Mouse (Mus musculus): Measurements from ENCODE around the gene Dab1. TPM values are rescaled to one million over a fixed set of nuclear protein-coding genes. Genes with fewer than 3 reads are reported as not detected.

The Dab1 gene
- total RNA-seq, 2 experiments from 2014 or later, result not detected

DNA sequence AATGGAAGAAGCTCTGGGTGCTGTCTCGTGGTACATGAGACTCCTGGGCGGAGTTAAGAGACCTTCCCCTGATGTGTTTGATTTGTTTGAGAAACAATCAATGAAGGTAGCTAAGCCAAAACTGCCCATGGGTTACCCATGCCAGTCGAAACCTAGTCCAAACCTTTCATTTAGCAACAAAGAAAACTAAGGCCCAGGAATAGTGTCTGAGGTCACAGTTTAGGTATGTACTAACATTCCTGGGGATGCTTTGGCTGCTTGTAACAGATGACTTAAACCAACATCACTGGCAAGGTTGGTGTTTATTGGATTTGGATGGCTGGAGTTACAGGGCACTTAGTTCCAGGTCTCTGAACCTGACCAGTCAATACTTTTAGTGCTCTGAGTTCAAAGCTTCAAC lies 610.1 kb downstream of the Dab1 start:
- no peak for DNase-seq (ENCODE audit: low spot score)

DNA sequence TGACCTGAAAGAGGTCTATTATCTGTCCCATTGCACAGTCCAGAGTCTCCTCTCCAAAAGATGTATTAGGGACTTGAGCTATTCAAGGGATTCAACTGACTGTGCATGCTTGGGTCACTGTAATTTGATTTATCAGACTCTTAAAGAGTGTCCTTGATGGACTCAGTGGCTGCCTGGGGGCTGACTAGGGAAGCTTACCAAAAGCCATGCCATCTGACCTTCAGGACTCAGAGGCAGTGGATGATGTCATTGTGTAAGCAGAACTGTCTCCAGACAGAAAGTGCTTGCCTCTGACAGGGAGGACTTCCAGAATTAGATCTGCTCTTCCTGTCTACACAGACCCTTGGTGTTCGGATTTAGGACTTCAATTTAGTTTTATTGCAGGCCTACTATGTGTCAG lies 627.3 kb downstream of the Dab1 start:
- DNase-seq (ENCODE audit: low spot score), result no peak

DNA sequence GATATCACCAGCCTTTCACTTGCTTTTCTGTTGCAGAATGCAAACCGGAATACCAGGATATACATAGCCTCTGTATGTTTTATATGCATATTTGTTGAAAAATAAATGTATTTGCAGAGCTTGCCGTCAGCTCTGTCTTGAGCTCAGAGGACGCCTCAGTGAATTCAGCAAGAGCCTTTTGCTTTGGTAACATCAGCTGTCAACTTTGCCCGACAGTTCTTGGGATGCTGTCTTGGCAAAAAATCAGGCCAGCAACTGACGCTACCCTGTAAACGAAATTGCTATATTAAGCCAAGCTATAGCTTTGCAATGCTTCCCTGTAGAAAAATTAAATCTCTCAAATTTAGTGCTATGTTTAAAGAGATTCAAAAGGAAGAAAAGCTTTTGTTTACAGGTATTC lies 630.3 kb downstream of the Dab1 start:
- DNase-seq (ENCODE audit: low spot score), result no peak

DNA sequence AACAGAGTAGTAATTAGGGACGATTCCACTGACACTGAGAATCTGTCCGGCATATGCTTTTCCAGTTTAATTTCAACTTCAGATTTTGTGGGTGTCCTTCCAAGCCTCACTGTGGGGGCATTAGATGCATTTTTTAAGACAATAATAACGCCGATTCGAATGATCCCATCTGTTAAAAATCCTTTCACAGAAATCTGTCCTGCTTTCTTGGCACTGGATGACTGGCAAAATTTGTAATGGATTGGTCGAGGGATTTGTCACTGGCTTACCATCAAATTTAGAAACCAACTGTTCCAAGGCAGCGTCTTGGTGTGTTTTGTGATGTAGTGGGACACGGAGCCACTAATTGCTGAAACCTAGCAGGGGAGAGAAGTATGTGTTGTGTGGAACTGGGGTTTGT lies 638.6 kb downstream of the Dab1 start:
- DNase-seq (ENCODE audit: low spot score), result no peak

DNA sequence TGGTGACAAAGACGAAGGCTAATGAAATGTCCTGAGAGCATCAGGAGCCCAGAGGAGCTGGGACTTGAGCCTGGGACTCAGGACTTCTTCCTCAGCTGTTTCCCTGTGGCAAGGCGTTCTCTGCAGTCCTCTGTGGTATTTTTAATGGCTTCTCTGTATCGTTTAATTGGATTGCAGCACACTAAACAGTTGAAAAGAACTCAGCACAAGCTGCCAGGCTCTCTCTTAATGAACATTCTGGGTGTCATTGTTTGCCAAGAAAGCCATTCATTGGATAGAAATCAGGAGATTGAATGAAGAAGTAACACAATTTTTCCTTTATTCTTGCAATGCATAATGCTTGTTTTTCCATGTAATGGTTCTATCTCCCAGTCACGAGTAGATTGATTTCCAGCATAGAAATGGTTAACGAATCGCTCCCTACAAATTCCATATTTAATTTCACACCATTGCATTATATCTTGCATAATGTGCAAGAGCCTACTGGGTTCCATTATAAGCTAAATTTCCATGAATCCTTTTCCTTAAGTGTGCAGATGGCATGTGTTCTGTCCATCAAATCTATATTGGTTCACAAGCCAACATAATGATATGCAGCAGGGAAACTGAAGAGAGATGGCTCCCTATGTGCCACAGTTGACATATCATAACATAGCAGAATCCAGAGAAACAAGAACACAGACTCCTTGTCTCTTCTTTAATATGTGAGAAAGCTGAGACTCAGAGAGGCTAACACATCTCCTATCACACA lies 650.4 kb downstream of the Dab1 start:
- no peak for DNase-seq (ENCODE audit: low spot score)

DNA sequence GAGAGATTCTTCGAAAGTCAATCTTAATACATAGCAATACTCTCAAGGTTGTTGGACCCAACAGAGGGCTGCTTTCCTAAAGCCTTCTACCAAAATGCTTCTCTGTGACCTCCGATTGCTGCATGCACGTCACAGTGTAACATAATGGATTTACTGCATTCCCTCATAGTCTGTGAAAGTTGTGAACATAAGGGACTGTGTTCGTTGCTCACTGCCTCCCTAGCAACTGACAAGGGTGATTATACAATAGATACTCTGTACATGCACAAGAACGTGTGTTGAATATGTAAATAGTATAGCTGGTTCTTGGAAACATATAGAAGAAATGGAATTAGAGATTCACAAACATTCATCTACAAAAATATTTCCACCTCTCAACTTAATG lies 651.0 kb downstream of the Dab1 start:
- DNase-seq (ENCODE audit: low spot score), result no peak

DNA sequence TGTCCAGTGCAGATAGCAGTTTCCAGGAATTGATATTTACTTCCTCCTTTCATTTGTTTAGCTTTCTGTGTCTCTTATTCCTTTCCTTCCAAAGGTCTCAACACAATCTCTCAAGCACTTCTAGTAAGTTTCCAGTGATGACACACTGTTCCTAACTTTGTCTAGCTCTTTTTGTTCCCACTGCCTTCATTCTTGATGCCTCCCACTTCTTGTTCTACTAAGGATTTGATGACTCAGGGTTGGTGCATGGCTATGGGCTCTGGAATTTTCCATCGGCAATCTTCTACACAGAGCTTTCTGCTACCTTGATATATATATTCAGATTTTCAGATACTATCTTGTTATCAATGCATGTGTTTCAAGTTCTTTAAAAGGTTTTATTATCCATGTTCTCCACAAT lies 656.1 kb downstream of the Dab1 start:
- no peak for DNase-seq (ENCODE audit: low spot score)

DNA sequence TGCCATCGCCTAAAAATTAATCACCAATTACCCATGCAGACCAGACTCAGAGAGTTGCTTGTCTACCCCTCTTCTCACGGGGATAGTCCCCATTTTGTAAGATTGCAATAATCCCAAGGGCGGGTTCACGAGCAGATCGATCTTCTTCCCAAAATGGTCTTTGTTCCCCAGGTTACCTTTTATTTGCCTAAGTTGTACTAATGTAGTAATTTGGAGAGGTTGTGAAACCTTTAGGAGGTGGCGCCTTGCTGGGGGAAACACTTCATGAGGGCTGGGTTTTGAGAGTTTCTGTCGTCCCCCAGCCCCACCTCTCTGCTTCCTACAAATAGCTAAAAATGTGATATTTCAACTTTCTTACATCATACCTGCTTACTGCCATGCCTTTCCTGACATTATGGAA lies 657.8 kb downstream of the Dab1 start:
- no peak for DNase-seq (ENCODE audit: low spot score)

DNA sequence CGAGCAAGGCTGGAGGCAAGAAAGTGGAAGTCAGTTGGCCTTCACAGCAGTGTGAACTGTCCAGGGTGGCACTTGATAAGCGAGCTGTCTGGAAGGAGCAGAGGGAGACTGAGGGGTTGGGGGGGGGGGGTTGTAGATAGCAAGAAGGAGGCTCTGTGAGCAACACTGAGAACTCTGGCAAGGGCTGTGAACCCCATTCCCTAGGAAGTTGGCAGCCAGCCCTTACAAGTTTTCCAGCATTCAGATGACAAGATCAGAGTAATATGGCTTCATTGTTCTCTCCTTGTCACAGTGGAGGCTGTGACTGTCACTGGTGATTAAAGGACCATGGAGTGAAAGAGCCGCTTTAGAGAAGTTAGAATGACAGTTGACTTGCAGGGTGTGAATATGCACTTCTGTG lies 662.4 kb downstream of the Dab1 start:
- no peak for DNase-seq (ENCODE audit: low spot score)

DNA sequence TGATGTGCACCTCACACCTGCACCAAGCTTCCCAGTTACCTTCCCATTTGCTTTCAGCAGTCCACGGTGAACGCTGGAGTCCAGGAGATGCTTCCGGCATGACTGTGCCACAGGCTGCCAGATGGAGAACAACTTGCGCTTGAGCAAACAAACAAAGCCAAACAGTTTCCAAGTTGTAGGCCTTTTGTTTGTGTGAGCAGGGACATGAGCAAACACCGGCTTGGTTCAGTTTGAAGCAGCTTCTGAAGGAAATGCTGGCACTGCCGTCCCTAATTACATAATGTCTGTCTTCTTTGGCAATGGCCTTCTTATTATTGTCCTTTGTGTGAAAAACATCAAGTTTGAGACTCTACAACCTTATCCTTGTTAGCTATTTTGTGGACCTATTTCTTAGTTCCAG lies 664.7 kb downstream of the Dab1 start:
- no peak for DNase-seq (ENCODE audit: low spot score)

DNA sequence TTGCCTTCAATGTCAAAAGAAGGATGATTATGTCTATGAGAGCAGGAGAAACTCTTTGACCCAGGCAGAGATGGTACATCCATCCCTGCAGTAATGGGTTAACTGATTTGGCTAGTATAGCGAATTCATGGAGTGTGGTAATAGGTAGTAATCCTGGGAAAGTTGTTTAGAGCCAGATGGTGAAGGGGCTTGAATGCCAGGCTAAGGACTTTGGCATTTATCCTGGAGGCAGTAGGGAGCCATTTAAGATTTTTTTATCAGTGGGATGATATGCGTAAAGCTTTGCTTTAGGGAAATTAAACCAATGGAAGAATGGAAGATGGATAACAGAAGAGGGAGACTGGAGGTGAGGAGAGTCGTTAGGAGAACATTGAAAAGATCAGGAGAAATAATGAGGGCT lies 669.2 kb downstream of the Dab1 start:
- DNase-seq (ENCODE audit: low spot score), result no peak

DNA sequence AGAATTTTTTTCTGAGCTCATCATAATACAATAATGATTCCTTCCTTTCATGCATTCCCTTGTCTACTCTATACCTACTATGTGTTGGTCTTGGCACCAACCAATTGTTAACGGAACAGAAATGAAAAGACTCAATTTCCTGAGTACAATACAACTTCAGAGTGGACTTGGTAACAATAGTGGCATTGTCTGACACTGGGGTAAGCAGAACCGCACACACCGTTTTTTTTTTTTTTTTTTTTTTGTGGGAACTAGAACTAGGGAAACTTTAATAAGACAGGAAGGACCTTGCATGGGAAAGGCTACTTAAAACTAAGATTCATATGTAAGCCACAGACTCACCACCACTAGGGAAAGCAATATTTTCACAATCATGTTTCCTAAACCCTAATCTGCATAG lies 682.6 kb downstream of the Dab1 start:
- no peak for DNase-seq (ENCODE audit: low spot score)

DNA sequence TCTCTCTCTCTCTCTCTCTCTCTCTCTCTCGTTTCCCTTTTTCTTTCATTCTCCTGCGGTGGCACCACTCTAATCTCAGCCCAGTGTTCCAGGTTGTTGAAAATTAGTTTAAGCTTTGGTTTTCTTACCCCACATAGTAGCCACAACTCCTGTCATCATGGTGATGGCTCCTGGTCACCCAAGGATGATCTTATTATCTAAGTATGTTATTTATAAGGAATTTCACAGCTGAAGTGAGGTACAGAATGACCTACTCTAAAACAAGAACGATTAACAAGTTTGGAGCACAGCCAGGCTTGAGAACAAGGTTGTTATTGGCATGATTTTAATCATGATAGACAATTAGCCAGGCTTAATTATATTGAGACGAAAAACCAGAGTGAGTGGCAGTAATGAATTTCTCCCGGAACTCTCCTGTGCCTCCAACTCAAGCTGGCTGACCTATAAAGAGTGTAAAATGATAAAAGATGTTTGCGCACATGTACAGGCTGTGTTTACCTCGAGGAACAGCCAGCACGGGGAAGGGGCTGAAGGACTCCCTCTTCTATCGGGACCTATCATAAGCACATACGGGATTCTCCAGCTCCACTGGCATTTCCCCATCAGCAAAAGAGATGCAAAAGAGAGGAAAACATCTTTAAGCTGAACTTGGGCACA lies 684.0 kb downstream of the Dab1 start:
- no peak for DNase-seq (ENCODE audit: low spot score)

DNA sequence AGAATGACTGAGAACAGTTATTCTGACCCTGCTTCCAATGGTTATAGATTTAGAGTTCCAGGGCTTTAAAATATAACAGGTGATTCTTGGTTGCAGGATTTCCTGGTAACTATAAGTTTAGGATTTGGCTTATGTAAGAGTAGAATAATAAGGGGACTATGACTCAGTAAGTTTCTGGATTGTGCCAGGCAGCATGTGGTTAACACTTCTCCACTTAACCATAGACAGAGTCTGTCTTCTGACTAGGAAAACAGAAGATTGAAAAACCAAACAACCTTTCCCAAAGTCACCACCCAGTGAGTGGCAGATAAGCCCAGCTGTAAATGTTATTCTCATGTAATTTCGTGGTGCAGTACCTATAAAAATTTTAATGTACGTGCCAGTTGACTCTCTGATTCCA lies 688.6 kb downstream of the Dab1 start:
- no peak for DNase-seq (ENCODE audit: low spot score)

DNA sequence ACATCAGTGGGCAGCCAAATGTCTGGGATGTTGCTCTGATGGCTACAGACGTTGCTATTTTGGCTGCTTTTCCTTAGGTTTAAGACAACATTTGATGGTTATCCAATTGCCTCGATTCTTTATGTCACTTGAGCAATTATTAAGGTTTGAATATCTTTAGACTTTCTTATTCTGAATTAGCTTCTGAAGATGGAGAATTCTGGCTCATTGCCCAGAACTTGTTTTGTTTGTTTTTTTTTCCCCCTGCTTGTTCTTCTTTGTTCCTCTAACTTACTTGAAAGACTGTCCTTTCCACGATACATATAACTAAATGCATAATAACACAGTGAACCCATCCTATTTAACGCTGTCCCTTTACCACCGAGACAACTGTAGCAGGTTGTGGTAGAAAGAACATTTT lies 707.1 kb downstream of the Dab1 start:
- DNase-seq (ENCODE audit: low spot score), result no peak

DNA sequence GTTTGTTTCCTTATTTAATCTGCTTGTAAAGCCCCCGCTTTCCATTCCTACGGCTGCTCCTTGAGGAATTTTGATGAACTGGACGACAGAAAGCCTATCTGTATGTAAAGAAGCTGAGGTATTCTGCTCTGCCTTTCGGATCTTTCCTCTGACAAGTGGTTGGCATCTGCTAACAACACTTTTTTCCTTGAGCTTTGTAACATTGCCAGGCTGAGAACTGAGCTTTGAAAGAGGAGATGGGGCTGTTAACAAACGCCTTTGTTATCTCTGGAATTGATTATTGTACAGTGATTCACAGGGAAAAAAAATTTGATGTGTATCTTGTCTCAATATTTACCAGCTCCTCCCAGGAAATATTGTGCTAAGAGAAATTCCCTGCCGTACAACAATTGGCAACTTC lies 712.7 kb downstream of the Dab1 start:
- no peak for DNase-seq (ENCODE audit: low spot score)

DNA sequence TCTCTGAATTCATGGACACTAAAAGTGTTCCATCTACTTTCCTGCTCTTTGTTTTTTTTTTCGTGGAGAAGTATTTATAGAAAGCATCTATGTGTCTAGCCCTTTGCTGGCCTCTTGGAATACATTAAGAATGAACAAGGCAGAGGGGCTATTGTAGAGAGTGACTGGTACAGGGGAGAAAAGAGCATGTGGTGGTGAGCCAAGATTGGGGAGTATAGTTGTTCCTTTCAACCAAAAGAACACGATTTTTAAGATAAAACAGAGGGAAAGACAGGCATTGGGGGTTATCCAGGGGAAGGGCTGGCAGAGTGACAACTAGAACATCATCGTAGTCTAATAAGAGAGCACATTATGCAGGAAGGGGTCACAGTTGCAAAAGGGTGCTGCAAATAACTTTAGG lies 713.2 kb downstream of the Dab1 start:
- no peak for DNase-seq (ENCODE audit: low spot score)

DNA sequence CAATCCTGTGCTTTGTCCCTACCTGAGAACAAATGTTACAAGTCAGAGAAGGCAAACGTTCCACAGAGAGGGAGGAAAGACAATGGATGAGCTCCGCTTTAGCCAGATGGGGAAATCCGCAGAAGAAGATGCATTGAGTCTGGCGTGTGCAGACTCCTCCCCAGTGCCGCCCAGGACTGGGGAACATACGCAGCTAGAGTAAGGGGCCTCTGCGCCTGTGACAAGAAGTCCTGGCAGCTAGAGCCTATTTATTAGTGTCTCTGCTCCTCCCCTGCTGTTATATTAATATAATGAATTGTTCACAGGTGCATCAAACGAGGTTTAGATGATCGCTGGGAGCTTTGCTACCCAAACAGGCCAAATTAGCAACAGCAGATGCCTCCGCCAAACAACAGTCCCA lies 718.1 kb downstream of the Dab1 start:
- no peak for DNase-seq (ENCODE audit: low spot score)

DNA sequence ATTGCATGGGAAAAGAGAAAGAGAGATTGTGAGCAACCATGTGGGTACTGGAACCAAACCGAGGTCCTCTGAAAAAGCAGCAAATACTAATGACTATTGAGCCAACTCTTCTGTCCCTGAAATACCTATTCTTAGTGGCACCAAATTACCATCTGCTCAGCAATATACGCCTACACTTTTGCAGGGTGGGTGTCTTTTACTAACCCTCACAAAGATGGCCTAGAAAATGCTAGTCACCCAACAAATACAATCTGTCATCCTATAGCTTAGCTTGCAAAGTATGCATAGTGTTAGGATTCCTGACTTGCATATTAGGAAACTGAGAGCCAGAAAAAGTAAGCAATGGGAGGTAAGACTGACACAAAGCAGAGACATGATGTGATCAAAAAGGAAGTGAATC lies 719.2 kb downstream of the Dab1 start:
- DNase-seq (ENCODE audit: low spot score), result no peak

DNA sequence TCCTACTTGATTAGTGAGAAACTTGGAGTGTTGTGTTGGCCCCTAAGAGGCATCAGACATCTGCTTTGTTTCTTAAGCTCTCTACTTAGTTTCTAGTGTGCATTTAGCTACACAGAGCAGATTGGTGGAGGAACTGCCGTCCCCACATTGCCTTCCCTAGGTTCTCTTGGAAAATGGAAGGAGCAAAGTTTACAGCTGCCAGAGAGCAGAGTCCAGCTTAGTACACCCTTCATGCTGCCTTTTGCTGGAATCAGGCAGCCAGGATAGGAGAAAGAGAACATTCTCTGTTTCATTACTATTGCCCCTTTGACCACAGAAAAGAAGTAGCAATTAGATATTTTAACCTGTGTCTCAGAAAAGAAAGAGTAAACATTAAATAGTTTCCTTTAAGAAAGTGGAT lies 742.2 kb downstream of the Dab1 start:
- DNase-seq (ENCODE audit: low spot score), result no peak

DNA sequence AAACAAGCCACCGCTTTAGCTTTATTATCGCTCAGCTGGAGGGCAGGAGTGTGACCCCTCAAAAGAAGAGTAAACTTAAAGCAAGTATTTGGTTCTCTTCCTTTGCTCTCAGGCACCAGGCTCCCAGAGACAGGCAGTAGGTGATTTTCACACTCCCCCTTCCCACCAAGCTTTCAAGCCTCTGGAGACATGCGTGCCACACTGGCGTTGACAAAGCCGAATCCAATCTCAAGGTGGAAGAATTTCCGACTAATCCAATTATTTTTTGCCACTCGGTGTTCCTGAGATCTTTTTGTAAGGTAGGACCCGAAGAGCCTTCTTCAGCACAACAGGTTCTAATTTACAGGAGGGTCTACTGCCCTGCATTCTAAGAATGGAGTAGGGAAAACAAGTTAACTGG lies 747.3 kb downstream of the Dab1 start:
- no peak for DNase-seq (ENCODE audit: low spot score)

DNA sequence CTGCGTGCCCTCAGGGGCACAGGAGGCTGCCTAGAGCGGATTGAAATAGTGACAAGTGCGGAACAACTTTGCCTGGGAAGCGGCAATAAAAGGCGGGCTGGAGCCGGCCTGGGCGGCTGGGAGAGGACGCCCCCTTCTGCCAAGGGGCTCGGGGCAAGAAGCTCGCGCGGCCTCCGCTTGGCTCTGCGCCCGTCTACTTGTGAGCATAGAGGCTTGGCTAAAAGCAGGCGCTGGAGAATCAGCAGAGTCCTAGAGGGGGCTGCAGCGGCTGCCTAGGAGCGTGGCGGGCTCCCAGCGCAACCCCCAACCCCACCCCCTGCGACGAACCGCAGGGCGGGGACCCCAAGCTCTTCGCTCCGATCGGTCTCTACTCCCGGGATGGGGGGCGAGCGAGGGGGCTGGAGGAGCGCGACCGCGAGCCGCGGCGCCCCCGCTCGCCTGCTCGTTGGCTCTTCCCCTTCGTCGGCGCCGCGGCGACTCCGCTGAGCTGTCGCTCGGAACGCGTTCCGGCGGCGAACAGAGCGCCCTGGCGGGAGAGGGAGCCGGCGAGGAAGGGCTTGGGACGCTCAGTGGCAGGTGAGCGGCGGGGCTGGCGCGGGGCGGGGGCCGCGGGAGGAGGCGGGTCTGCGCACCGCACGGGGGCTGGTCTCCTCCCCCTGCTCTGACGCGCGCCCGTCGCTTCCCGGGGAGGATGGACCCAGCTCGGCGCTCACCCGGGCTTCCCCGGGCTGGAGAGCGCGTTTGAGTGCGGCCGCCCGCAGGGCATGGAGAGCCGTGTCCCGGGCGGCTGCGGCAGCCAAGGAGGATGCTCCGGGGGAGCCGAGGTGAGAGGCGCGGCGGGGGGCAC lies 748.0 kb downstream of the Dab1 start:
- no peak for DNase-seq (ENCODE audit: low spot score)
